Mouse (Mus musculus) telencephalon, adult 2 months (tissue): ENCODE measurements around the gene Aldh1a3.

Experiments
- DNase-seq: peaks from one replicate; pipeline ENCODE4 v3.0.0-alpha.2; 2011; ENCODE audit warnings: low read depth, low spot score

The Aldh1a3 gene

DNA sequence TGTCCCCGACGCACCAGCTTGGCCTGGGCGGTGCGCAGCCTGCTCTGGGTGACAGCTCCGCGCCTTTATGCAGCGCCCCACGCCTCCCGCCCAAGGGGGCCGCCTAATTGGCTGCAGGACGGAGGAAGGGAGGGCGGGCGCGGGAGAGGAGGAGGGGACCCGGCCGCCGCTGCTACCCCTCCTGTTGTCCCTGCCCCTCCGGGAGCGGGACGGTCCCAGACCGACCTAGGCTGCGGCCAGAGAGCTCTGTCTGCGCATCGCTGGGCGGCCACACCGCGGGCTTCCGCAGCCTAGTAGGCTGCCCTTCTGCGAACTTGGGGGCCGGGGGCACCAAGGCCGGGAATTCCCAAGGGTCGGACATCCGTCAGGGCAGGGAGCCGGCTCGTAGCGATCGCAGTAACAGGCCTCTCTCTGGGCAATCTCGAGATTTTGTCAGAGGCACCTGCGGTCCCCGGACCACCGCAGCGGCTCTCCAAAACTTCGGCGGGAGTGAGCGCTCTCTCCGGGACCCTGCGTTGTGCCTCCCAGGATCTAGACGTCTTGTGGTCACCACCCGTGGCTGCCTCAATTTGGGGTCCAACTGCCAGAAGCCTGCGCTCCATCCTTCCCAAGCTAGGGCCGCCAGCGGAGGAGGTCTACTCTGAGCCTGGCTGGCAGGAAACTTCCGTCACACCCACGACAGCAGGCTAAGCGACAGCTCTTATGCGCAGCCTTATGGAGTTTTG lies at the start of gene Aldh1a3:
Gene Aldh1a3 (minus strand): TSS at position 81 of the 725 bp plus-strand sequence.
- DNase-seq, result no peak

DNA sequence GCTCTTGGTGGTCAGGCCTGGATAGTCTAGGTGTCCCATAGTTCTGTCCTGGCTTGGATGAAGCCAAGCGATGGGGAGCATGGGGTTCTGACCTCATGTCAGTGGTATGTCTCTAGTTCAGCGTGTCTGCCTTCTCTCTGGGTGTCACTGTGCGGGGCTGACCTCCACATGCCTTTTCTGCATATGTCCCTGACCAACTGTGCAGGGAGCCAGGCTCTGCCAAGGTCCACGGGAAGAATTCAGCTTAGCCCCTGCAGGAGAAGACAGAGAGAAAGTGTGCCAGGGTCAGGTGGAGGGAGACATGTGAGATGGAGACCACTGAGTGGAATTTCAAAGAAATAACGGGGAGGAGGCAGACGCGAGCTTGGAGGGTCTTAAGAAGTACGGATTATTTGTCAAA lies 49.0 kb upstream of the Aldh1a3 start:
- DNase-seq, result no peak

DNA sequence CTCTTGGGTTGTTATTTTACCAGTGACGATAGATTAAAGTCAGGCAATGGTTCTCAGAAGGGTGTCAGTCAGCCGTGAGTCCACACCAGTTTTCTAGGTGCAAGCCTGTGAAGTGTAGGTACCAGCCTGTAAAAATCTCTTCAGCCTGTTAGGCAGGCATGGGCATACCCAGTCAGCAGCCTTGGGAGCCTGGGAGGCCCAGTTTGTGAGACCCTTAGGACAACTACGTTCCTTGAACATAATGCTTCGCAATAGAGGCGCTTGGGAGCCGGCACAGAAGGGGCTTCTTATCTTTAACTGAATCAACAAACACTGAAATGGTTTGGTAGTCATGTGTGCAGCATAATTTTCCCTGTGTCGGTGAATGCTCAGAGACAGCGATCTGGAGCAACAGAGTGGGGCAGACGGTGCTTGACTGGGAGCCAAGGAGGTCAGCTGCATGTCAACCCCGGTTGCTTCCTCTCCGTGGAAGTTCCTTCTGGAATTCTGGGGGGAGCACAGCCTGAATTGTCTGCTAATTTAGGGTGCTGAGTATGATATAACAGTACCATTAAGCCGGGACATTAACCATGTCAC lies 44.4 kb upstream of the Aldh1a3 start:
- DNase-seq, result no peak

DNA sequence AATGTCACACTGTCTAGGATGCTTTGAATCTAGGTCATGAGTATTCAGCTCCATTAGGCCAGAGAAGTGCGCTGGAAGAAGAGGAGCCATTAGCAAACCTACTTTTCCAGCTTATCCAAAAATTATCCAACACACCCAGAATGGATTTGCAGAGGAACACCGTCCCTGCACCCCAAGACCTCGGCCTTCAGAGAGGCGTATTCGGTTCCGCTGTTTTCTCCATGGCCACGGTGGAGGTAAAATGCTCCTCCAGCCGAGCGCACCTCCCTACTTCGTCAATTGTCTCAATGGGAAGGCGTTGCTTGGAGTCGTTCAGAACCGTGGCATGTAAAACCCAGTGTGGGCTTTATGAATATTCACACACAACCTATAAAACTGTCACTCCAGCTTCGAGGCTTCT lies 39.3 kb upstream of the Aldh1a3 start:
- no peak for DNase-seq

DNA sequence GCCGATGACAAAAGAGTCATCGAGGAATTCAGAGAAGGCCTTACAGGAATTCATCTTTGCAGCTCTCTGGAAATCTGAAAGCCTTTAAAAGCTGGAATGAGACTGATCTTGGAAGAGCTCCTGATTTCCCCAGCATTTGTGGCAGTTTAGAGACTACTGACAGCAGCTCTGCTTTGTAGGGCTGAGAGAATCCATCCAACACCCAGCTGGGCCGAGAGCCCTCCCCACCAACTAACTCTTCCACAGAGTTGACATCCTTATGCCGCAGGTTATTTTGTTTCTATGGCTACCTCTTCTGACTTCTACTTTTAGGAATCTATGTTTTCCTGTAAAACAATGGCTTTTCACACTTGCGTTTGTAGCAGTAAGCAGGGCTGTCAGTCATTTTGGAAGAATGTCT lies 37.9 kb upstream of the Aldh1a3 start:
- no peak for DNase-seq

DNA sequence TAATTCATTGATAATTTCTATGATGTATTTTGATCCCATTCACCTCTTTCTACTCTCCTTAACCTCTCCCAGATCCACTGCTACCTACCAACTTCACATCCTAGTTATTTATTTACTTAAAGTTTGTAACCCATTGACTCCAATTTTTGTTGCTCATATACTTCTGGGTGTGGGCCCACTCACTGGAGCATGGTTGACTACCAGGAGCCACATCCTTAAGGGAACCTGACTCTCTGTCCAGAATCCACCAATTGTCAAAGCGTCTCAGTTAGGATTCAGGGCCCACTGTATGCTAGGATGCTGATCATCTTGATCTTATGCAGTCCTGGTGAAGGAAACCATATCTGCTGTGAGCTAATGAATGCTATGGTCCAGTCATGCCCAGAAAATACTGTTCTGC lies 35.8 kb upstream of the Aldh1a3 start:
- no peak for DNase-seq

DNA sequence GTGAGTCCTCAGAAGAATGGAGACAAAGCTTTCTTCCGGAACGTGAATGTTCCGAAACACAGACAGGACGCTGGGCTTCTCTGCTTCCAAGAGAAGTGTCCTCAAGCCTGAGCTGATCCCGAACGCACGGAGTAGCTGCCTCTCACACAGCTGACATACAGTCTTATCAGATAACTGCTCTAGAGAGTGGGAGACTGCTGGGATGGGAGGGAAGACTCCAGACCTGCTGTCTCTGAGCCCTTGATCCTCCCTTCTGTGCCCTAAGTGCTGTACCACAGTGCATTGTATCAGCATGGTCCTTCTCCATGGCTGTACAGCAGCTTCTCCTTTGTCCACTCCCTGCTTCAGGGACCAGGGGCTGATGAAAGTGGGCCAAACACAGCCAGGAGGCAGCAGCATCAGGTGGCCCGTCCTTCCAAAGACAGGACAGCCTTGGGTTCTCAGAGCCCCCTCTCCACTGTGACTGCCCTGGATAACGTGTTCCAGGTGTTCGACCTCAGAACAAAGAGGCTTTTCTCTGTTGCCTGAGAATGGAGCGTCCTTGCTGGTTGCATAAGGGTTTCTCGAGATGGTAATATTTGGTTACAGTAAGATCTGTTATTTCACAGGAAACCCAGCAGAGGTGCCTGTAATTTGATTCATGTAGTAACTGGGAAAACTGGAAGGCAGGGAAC lies 24.4 kb upstream of the Aldh1a3 start:
- no peak for DNase-seq

DNA sequence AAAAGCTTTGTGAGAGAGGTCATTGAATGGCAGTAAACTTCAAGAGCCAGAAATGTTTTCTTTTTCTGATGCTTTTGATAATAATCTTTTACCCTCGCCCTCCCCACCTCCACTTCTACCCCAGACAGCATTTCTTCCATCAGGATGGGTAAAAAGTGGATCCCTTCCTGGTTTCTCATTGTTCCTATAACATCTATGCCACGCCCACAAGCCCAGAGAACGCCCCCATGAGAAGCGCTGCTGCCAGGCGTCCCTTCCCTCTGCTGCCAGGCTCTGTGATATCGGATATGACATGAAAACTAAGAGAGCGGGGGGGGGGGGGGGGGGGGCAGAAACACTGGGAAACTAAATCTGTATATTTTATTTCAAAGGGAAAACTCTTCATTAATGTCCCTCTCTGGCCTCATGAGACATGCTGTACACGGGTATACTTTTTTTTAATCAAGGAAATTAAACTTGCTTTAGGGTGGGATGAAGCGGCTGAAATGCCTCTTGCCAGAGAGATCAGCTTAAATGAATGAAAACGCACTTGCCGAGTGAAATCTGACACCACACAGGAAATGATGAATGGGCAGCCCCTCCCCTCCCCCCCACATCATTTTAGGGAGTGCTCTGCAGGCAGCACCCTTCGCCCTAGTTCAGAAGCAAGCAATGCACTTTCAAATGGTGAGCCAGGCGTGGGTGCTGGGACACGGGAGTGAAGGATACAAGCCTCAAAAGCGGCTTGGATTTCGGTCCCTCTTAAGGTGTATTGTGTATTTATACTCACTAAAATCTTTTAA lies 22.8 kb upstream of the Aldh1a3 start:
- DNase-seq, result no peak

DNA sequence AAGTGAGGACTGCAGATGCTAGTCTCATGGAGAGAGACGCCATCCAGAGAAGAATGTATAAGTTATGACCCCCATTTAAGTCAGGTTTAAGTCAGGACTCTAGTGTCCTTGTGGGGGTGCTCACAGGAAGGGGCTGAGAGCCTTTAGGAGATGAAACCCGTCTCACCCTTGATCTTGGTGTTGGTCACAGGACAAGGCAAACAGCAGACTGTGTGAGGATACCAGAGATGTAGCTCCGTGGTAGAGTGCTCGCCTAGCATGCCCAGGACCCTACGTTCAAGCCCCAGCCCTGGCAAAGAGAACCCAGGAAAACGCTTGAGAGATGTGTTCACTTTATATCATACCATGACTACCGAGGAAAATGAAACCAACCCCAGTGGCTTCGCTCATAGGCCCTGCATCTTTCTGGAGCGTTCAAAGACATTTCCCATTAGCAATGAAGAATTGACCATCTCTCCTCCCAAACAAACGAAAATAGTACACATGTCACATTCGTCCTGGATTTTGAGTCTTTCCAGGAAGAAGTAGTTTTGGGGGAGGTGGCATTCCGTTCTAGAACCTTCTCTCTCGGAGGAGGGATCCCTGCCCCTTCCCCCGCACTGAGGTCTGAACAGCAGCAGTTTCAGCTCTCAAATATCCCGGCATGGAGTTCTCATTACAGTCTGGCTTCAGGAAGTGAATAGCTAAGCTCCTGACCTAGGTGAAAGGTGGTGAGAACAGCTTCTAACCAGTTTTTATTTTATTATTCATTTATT lies 21.6 kb upstream of the Aldh1a3 start:
- no peak for DNase-seq

DNA sequence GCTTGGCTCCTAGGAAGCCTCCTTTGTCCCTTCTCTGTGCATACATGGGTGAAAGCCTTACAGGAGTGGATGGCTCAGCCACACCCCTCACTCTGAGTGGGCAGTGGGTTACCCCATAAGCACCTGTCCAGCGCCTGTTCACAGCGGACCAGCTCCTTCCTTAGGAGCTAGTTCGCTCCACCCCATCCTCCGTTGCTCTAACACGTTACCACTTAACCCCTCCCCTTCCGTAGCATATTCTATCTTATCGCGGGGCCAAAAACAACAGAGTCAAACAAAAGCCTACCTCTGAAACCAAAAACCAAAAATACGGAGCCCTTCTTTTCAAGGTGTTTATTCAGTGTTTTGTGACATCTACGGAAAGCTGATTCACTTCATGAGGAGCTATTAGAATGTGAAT lies 21.0 kb upstream of the Aldh1a3 start:
- DNase-seq, result no peak

DNA sequence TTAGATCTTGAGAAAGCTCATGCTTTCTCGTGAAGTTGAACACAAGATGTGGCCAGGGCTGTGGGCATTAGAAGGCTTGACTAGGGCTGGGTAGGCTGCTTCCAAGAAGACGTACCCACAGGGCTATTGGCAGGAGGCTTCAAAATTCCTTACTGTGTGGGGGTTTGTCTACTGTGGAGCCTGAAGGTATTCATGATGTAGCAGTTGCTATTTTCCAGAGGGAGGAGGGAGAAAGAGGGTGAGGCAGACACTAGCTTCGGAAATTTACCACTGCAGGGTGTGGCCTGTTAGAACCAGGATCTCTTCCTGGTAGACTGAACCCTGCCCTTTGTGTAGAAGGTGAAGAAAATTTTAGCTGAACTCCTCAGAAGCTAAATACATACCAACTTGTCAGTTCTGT lies 19.5 kb upstream of the Aldh1a3 start:
- DNase-seq, result no peak

DNA sequence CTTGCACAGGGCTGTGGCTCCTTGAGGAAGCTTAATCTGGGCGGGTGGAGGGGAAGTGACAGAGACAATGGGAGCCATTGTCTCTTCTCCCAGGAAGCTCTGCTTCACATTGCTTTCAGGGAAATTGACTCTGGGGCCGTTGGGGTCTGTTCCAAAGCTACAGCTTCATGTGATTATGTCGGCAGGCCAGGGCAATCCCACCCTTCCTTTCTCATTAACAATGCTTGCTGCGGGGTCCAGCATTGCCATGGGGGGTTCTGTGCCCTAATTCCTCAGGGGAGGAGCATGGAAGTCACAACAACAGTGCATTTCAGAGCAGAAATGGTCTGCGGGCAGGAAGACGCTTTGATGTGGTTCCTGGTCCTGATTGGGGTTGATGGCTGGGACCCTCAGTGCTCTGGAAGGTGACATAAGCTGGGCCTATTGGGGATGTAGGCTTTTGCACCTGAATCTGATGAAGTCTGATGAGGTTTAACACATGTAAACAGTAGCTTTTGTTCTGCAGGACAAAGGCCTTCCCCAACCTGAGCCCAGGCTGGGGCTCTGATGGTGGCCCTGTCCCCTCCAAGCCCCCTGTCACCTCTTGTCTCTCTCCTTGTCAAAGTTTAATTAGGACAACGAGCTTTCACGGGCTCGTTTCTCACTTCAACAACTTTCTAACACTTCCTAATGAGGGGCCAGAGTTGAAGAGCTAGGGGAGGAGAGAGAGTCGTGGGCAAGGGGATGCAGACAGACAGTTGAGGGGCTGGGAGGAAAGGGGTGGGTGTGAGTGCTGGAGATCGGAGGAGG lies 18.0 kb upstream of the Aldh1a3 start:
- no peak for DNase-seq

DNA sequence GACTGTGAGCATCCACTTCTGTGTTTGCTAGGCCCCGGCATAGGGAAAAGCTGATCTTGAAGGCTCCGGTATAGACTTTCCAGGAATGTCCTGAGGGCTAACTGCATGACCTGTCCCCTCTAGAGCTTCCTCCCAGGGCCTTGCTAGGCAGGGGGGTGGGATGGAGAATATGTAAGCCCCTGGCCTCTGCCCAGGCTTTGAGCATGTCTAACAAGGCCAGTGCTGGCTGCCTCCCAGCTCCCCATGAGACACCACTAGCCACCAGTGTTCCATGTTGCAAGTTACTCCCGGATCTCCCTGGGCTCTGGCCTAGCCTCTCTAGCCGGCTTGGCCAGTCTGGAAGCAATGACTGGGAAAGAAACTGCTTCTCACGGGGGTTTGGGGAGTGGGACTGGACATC lies 17.4 kb upstream of the Aldh1a3 start:
- DNase-seq, result no peak

DNA sequence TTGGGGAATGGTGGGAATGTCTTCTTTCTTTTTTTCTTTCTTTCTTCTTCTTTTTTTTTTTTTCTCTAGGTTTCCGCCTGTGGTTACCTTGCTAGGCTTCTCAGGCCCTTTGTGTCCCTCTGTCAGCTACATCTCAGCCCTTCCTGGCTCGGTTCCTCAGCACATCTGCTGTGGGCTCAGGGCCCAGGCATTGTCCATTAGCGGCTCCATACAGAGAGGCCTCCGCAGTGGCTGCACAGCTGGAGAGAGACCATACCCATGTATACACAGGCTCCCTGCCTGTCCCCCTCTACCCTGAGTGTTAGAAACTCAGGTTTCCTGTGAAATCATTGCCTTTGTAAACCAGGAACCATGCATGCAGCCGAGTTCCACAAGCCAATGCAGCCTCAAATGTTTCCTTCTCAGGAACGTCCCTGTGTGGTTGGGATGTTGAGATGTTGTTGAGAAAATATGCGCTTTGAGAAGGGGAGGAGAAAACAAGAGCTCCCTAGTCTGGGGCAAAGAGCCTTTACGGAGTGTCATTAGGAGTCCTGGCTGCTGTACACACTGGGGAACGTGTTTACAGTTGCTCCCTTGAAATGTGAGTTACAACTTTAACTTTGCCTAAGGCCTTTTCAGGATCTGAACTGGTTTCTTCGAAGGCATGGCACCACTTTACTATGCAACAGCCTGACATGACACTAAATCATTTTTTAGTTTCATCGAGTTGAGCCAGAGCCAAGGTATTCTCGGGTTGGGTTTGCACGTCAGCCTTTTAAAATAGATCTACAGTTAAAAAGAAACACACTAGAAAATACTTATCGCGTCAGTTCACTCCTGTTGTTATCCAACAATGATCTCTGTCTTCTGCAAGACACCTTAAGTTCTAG lies 15.4 kb upstream of the Aldh1a3 start:
- DNase-seq, result no peak

DNA sequence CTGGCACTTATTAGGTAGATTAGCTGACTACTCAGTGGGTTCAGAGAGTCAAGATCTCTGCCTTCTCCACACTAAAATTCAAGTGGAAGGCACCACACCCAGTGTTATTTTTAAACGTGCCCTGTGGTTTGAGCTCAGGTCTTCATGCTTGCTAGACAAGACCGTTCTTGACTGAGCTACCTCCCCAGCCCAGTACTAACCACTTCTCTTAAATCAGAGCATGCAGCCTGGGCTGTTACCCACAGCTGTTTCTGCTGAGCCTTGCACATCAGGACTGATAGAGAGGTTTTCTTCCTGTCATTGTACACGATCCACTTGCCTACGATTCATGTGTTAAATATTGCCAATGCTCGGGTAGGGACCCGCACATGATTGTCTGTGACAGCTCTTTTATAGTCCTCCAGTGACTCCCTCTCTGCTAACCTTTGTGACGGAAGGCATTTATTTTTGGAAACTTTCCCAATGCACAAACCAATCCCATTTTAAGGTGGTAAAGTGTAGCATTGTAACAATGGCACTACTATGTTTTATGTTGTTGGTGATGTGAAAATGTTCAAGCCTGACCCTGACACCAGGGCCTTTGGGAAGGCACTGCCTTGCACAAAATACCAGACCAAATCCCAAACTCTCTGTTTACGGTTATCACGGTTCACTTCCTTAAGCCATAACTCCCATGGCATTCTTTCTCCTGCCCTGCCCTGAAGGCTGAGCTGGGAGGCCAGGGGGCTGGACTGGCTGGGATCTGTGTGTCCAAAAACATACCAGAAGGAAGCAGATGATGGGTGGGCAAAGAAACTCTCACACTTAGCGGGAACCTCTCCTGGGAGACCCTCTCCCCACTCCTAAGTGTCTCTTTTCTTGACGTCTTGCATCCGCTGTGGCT lies 11.7 kb upstream of the Aldh1a3 start:
- no peak for DNase-seq

DNA sequence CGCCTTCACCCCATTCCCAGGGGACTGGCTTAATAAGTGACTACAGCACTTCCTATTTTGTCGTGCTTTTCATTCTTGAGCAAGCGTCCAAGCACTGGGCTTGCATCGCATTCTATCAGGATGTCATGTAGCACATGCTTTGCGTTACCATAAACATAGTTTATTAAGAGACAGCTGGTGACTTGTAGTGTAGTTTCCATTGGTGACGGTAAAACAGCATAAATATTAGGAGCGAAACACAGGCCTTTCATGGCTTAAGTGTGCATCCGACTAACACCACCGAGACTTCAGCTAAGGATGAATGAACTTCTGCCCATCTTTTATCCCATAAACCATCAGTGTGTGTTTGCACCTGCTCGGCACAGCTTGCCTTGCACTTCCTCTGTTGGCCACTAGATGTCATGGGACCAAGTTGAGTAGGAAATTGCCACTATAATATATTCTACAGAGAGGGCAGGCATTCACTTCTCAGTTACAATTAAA lies 7.2 kb upstream of the Aldh1a3 start:
- DNase-seq, result no peak

DNA sequence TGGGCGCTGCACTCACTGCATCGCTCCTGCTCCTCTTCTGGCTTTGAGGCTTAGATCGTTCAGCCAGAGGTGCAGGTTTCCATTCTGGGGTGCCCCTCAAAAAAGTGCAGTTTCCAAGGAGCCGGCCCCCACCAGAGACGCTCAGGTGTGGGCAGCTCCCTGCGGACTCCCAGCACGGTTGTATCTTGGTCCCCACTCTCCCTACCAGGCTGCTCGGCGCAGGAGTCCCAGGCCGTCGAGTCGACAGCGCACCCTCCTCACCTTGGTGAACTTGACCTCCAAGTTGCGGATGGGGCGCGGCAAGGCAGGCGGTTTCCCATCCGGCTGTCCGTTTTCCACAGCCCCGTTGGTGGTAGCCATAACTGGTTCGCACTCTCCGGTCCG lies 272 bp downstream of the Aldh1a3 start:
- DNase-seq, result no peak

DNA sequence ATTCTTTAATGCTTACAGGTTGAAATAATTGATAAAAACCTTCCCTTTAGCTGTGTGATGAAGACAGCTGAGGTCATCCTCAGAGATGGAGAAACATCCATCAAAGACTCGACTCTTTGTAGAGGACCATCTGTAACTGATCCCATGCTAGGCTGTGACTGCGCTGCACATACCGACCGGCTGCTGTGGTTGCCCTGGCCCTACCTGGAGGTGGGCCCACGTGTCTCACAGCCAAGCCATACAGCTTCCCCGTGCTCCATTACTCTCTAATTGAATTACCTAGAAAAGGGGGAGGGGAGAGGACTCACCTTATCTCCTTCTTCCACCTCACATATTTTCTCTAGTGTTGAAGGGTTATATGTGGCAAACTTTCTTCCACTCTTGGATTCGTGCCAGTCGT lies 5.4 kb downstream of the Aldh1a3 start:
- no peak for DNase-seq

DNA sequence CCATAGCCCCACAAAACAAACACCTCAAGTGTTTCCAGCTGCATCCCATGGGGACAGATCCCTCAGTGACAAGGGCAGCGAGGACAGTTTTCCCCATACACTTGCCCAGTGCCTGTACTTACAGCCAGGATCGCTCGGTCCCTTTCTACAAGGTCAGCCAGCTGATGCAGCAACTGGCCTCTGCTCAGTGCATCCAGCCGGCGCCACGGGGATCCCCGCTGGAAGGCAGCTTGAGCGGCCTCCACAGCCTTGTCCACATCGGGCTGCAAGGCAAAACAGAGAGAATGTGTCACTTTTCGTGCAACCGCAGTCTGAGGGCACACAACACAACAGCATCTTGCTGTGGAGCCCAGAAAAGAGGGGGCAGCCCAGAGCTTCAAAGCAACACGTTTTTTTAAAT lies 8.3 kb downstream of the Aldh1a3 start:
- DNase-seq, result no peak
